Mouse (Mus musculus) lung, adult 2 months (tissue): Measurements from ENCODE around the gene Ifngr2. TPM values are rescaled to one million over a fixed set of nuclear protein-coding genes. Genes with fewer than 3 reads are reported as not detected.
A peak's percentile ranks its signal among the peaks of the same experiment; 100 is the strongest.

Source experiments
- DNase-seq: peaks from one replicate; pipeline ENCODE4 v3.0.0; 2022
- H3K4me1 ChIP-seq: fragments of 200-500 bp; 2 replicates; pipeline ENCODE4 v1.6.1; 2011; ENCODE audit warnings: low read length; ENCODE audit not compliant: control insufficient read depth, insufficient read depth
- H3K4me3 ChIP-seq: fragments of 200-500 bp; replicated peaks from 2 replicates; pipeline ENCODE3; 2011; ENCODE audit warnings: low read depth, mild to moderate bottlenecking, control low read depth, low read length; ENCODE audit errors: extremely low read depth
- CTCF ChIP-seq: fragments of 200-500 bp; IDR thresholded peaks from 2 replicates; pipeline ENCODE4 v1.5.1; 2011; ENCODE audit warnings: mild to moderate bottlenecking, low read length, control low read depth; ENCODE audit not compliant: insufficient read depth
- POLR2A ChIP-seq: fragments of 200-500 bp; IDR thresholded peaks from 2 replicates; pipeline ENCODE4 v1.6.1; 2011; ENCODE audit warnings: low read depth, mild to moderate bottlenecking, control low read depth, low read length, borderline replicate concordance; ENCODE audit errors: extremely low read depth
- WGBS: fragments of 180-500 bp; shearing (Covaris S2); methylation state at CpG from one replicate; pipeline ENCODE4 v1.1.7; 2018; 5-methylcytosine and 5-hydroxymethylcytosine counted together
- polyA plus RNA-seq: library from polyadenylated mRNA; depleted of rRNA; stranded (reverse); fragments of >200 nt; gene quantifications from 2 replicates; pipeline ENCODE4 v1.2.3, GENCODE M21; 2012; rRNA removed

Gene Ifngr2
- 32.4 and 37.9 TPM in 2 replicates for polyA plus RNA-seq

DNA sequence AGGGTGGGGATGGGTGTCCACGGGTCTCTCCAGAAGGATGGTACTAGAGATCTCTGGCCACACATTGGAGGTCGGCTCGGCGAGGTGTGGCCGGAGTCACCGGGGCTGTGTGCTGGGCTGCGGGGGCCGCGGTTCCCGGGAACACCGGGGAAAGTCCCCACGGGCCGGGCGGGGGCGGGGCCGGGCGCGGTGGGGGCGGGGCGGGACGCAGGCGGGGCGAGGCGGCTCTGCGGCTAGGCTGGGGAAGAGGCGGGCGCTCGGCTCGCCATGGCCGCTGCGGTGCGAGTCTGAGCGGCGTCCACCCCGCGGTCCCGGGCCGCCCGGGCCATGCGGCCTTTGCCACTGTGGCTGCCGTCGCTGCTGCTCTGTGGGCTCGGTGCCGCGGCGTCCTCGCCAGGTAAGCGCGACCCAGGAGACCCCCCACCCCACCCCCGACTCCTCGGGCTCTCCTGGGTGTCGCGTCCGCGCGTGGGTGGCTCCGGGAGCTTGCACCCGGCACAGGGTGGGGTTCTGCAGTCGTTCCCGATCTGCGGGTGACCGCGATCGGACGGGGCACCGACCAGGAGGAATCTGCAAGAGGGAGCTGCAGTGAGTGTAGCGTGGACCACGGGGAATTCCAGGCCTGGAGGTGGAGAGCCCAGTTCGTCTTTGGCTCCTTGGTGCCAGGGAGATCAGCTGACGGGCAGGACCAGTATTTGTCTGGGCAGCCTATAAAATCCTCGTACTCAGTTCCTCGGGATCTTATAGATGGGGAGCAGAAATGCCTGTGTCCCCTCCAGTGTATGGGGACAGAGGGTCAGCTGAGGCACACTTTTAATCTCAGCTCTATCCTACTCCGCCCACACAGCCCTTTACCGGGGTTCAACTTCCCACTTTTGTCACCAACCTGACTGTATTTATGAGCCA, at the start of gene Ifngr2:
TSS of gene Ifngr2 (plus strand) at position 237 of the 906 bp plus-strand sequence.
- H3K4me3 ChIP-seq, result peak within 1 kb of the TSS; percentile 78
- H3K4me1 ChIP-seq, result peaks cover 23% of the 10 kb centered on the region
- TF ChIP-seq POLR2A (no peak; the same call in 1 of the 2 replicates), CTCF (no peak)
- WGBS, result 1% methylated on average over 67 of the region's 74 CpGs
- DNase-seq, result peak; percentile 73

DNA sequence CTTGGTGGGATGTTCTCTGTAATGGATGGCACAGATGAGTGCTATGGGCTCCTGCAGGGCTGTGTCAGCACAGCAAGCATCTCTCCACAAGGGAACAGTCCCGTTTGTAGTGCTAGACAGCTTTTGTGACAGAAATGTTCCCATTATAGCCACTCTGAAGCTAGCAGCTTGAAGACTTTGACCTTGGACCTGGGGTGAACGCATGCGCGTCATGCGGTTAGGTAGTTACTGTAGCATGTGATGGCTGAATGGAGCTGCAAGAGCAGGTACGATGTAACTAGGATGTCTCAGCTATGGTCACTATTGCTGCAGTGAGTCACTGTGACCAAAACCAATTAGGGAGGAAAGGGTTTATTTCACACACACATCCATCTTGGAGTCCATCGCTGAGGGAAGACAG, 48.8 kb upstream of the Ifngr2 start:
- WGBS, result 92% methylated on average over 7 of the region's 7 CpGs
- H3K4me1 ChIP-seq, result no peaks in the 10 kb centered on the region
- no peak for TF ChIP-seq CTCF
- TF ChIP-seq POLR2A, result no peak
- no peak overlapping the region for H3K4me3 ChIP-seq
- no peak for DNase-seq

DNA sequence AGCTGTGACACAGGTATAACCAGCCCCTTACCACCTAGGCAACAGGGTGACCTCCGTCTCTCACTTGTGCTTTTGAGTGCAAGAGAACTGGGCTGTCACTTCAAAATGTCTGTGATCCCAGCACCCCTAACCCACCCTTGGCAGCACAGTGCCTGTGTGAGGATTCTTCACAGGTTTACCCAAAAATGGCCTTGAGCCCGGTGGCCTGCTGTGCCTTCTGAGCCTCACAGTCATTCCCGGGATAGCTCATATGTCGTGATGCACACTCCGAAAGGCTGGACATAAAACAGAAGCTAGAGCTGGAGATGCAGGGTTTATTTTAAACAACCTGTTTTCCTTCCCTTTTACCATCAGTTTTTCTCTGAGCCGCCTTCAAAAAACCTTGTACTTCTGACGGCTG, 42.2 kb upstream of the Ifngr2 start:
- H3K4me3 ChIP-seq, result no peak overlapping the region
- TF ChIP-seq CTCF, result no peak
- no peak for TF ChIP-seq POLR2A
- DNase-seq, result no peak
- H3K4me1 ChIP-seq, result no peaks in the 10 kb centered on the region
- 94% methylated on average over 7 of the region's 7 CpGs for WGBS

DNA sequence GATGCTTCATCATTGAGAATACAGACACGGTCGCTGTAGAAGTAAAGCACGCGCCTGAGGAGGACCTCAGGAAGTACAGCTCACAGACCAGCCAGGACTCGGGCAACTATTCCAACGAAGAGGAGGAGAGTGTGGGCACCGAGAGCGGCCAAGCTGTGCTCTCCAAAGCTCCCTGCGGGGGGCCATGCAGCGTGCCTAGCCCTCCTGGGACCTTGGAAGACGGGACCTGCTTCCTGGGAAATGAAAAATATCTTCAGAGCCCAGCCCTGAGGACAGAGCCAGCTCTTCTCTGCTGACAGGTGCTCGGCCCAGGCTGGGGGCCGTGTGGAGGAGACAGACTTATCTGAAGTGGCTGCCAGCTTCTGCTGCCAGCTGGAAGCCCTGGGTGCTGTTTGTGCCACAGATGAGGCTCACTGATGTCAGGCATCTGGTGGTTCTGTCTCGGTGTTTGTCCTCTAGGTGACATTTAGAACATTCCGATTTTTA, 41.7 kb upstream of the Ifngr2 start:
- TF ChIP-seq POLR2A, result no peak
- TF ChIP-seq CTCF, result no peak
- H3K4me3 ChIP-seq, result no peak overlapping the region
- no peaks in the 10 kb centered on the region for H3K4me1 ChIP-seq
- DNase-seq, result no peak
- WGBS, result 82% methylated on average over 15 of the region's 15 CpGs

DNA sequence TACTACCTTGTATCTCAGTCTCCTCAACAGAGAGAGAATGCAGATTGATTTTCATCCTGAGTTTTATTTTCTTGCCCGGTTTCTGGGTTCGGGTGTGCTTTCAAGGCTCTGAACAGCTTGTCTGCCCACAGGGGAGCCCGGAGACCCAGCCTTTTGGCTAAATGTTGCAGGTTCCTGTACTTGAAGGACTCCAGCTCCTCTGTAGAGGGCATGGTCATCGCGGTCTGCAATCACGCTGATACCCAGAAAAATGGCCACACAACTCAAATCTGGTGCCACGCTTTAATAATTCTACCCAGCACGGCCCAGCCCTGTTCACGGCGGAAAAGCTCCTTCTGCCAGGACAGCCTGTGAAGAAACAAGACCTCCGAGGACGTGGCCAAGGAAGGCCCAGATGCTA, 40.5 kb upstream of the Ifngr2 start:
- 95% methylated on average over 12 of the region's 12 CpGs for WGBS
- H3K4me1 ChIP-seq, result no peaks in the 10 kb centered on the region
- DNase-seq, result no peak
- no peak overlapping the region for H3K4me3 ChIP-seq
- TF ChIP-seq POLR2A (no peak), CTCF (no peak)

DNA sequence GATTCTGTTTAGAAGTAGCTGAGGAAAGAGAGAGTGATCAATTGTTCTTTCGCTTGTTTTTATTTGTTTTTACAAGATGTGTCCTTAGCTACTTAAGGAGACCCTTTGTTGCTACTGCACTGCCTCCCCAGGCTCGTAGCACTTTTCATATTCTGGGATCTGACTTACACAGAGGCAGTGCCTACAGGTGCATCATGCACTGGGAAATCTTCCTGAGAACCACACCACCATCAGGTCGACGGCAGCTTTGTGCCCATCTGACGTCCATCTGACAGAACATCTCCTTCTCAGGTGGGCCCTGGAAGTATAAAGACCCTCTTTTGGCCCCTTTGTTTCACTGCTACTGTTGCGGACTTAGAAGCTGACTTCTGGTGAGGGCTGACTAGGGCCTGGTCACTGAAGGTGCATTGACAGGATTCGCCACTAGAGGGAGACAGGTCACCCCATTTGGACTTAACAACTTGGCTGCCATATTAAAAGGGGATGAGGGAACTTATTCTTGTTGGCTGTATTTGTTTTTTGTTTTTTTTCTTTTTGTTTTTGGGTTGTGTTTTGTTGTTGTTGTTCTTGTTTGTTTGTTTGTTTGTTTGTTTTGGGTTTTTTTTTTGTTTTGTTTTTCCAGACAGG, 34.6 kb upstream of the Ifngr2 start:
- WGBS, result 34% methylated on average over 7 of the region's 7 CpGs
- peak; percentile 77 for DNase-seq
- Histone ChIP-seq H3K4me1 (peaks cover 2% of the 10 kb centered on the region; the same call in 1 of the 2 replicates), H3K4me3 (no peak overlapping the region)
- TF ChIP-seq POLR2A, result no peak
- peak; percentile 93 for TF ChIP-seq CTCF

DNA sequence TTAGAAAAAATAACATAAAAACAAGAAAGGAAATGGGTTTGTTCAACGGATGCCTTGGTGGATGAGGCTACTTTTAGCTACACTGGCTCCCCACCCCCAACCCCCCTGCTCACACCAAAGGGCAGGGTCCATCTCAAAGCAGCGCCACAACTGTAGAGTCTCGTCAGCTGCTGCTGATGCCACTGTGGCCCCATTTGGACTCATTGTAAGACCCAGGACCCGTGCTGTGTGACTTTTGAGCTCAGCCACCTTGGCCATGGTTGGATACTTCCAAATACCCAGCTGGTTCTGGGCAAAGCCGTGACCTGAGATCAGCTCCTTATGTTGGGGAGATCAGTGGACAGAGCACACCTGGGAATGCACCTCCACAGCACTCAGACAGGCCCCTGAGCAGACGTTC, 33.8 kb upstream of the Ifngr2 start:
- H3K4me1 ChIP-seq, result peaks cover 2% of the 10 kb centered on the region; the same call in 1 of the 2 replicates
- 90% methylated on average over 6 of the region's 6 CpGs for WGBS
- no peak overlapping the region for H3K4me3 ChIP-seq
- no peak for DNase-seq
- no peak for TF ChIP-seq CTCF
- TF ChIP-seq POLR2A, result no peak

DNA sequence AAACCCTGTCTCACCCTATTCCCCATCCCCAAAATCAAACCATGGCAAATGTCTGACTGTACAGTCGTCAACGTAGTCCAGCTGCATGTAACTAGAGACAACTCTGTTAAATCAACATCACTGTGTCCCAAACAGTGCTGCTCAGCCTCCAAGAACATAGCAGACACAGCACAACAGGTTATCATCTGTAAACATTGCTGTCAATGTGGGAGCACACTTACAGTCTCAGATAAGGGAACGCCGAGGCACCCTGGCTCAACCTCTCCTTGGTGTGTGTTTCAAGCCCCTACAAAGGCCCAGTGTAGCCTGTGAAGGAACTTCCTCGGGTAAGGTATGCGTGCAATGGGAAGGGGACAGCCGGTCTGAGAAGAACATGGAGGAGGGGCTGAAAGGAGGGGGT, 29.9 kb upstream of the Ifngr2 start:
- WGBS, result 57% methylated on average over 7 of the region's 7 CpGs
- no peak for DNase-seq
- no peak overlapping the region for H3K4me3 ChIP-seq
- TF ChIP-seq CTCF, result no peak
- TF ChIP-seq POLR2A, result no peak
- H3K4me1 ChIP-seq, result peaks cover 2% of the 10 kb centered on the region; the same call in 1 of the 2 replicates

DNA sequence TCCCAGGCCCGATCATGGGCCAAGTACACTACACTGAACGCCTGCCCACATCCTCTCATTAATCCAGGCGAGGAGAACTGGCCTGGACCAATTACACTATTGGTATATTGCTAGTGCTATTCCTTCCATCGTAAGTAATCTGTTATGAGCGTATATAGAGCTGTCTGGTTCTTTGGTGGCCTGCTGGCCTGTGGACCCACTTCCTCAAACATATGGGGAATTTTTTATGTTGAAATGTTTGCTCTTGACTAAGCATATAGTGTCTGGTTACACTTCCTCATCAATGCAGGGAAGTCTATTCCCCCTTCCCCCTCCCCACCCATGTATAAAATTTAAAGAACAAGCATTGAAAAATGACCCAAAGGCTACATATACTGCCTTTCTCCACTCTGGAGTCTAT, 24.8 kb upstream of the Ifngr2 start:
- TF ChIP-seq POLR2A, result no peak
- no peak for TF ChIP-seq CTCF
- Histone ChIP-seq H3K4me3 (no peak overlapping the region), H3K4me1 (peaks cover 2% of the 10 kb centered on the region; the same call in 1 of the 2 replicates)
- 67% methylated on average over 5 of the region's 5 CpGs for WGBS
- DNase-seq, result no peak
